Mouse (Mus musculus) ovary, postnatal 36 days (tissue): ENCODE data around the gene Lgr4.

Experiments
- DNase-seq: peaks from one replicate; pipeline ENCODE4 v3.0.0; 2022; ENCODE audit warnings: low spot score, mixed read lengths

Gene Lgr4

GRCm38 (mm10) chr2:109976181-109976580 lies 58.7 kb downstream of the Lgr4 start:
- DNase-seq: no peak

GRCm38 (mm10) chr2:109977322-109977721 lies 59.9 kb downstream of the Lgr4 start:
- DNase-seq: no peak

GRCm38 (mm10) chr2:109979209-109979608 lies 61.8 kb downstream of the Lgr4 start:
- no peak for DNase-seq

GRCm38 (mm10) chr2:109983435-109983834 lies 66.0 kb downstream of the Lgr4 start:
- no peak for DNase-seq

- DNase-seq: no peak
Observed at GRCm38 (mm10) chr2:109984930-109985329, 67.5 kb downstream of the Lgr4 start.

- DNase-seq: no peak
Observed at GRCm38 (mm10) chr2:109985560-109985959, 68.1 kb downstream of the Lgr4 start.

GRCm38 (mm10) chr2:109986036-109986785 lies 68.8 kb downstream of the Lgr4 start:
- DNase-seq: no peak

- no peak for DNase-seq
Observed at GRCm38 (mm10) chr2:109987946-109988345, 70.5 kb downstream of the Lgr4 start.

GRCm38 (mm10) chr2:109989196-109989595 lies 71.7 kb downstream of the Lgr4 start:
- DNase-seq: no peak

GRCm38 (mm10) chr2:109989679-109990473 lies 72.4 kb downstream of the Lgr4 start:
- no peak for DNase-seq

- DNase-seq: no peak
Observed at GRCm38 (mm10) chr2:109991754-109992153, 74.3 kb downstream of the Lgr4 start.

- DNase-seq: no peak
Observed at GRCm38 (mm10) chr2:109992448-109993073, 75.1 kb downstream of the Lgr4 start.

GRCm38 (mm10) chr2:109993404-109993803 lies 76.0 kb downstream of the Lgr4 start:
- no peak for DNase-seq

GRCm38 (mm10) chr2:109995061-109995460 lies 77.6 kb downstream of the Lgr4 start:
- DNase-seq: no peak

GRCm38 (mm10) chr2:109996411-109996810 lies 79.0 kb downstream of the Lgr4 start:
- no peak for DNase-seq

GRCm38 (mm10) chr2:110004668-110005067 lies 87.2 kb downstream of the Lgr4 start:
- no peak for DNase-seq

- no peak for DNase-seq
Observed at GRCm38 (mm10) chr2:110005164-110005563, 87.7 kb downstream of the Lgr4 start.

GRCm38 (mm10) chr2:110005596-110006239 lies 88.3 kb downstream of the Lgr4 start:
- DNase-seq: no peak

- DNase-seq: no peak
Observed at GRCm38 (mm10) chr2:110007423-110008267, 90.2 kb downstream of the Lgr4 start.

GRCm38 (mm10) chr2:110009449-110009848 lies 92.0 kb downstream of the Lgr4 start:
- no peak for DNase-seq

GRCm38 (mm10) chr2:110012184-110012725 lies 94.8 kb downstream of the Lgr4 start:
- DNase-seq: no peak
